Mouse (Mus musculus) hindbrain, embryonic 11.5 days (tissue): ENCODE data around the gene Uck2. TPM values are rescaled to one million over a fixed set of nuclear protein-coding genes. Genes with fewer than 3 reads are reported as not detected.

Source experiments
- ATAC-seq: fragments of 200-750 bp; cut with Nextera tagmentation; 2 replicates; pipeline ENCODE4 v1.8.0; 2017; ENCODE audit warnings: mild to moderate bottlenecking, moderate TSS enrichment, moderate library complexity; ENCODE audit not compliant: low FRiP score
- DNase-seq: peaks from one replicate; pipeline ENCODE4 v3.0.0-alpha.2; 2015; ENCODE audit warnings: low spot score
- H3K27ac ChIP-seq: fragments of 300-500 bp; sonication (generic); 2 replicates; pipeline ENCODE4 v1.5.1; 2014; ENCODE audit warnings: mild to moderate bottlenecking, low read depth, low read length
- H3K27me3 ChIP-seq: fragments of 300-500 bp; sonication (generic); 2 replicates; pipeline ENCODE4 v1.6.1; 2014; ENCODE audit warnings: mild to moderate bottlenecking, low read length, moderate library complexity, mixed read lengths; ENCODE audit not compliant: control insufficient read depth, insufficient read depth
- H3K36me3 ChIP-seq: fragments of 300-500 bp; sonication (generic); 2 replicates; pipeline ENCODE4 v1.6.1; 2014; ENCODE audit warnings: mild to moderate bottlenecking, low read length, moderate library complexity, mixed read lengths; ENCODE audit not compliant: control insufficient read depth, insufficient read depth
- H3K4me1 ChIP-seq: fragments of 300-500 bp; sonication (generic); replicated peaks from 2 replicates; pipeline ENCODE4 v1.6.1; 2014; ENCODE audit warnings: low read length, mixed read lengths; ENCODE audit not compliant: control insufficient read depth, insufficient read depth
- H3K4me2 ChIP-seq: fragments of 300-500 bp; sonication (generic); replicated peaks from 2 replicates; pipeline ENCODE4 v1.6.1; 2014; ENCODE audit warnings: mild to moderate bottlenecking, low read depth, low read length
- H3K4me3 ChIP-seq: fragments of 300-500 bp; sonication (generic); 2 replicates; pipeline ENCODE4 v1.5.1; 2014; ENCODE audit warnings: low read depth, low read length
- H3K9ac ChIP-seq: fragments of 300-500 bp; sonication (generic); 2 replicates; pipeline ENCODE4 v1.6.1; 2014; ENCODE audit warnings: low read depth, low read length
- H3K9me3 ChIP-seq: fragments of 300-500 bp; sonication (generic); 2 replicates; pipeline ENCODE4 v1.6.1; 2016; ENCODE audit warnings: low read length; ENCODE audit not compliant: control insufficient read depth
- WGBS: fragments of 180-500 bp; shearing (Covaris S2); extraction: QIAGEN DNeasy Blood & Tissue Kit; methylation state at CpG from one replicate; pipeline ENCODE4 v1.1.7; 2014; 5-methylcytosine and 5-hydroxymethylcytosine counted together
- polyA plus RNA-seq: library from polyadenylated mRNA; unstranded; fragments of >200 nt; fragmentation: Nextera tagmentation; extraction: Ambion mirVana; gene quantifications from 2 replicates; pipeline ENCODE4 v1.2.1, GENCODE M21; 2014

Uck2 gene
- polyA plus RNA-seq, 1 experiment from 2014 or later = 116 TPM

DNA sequence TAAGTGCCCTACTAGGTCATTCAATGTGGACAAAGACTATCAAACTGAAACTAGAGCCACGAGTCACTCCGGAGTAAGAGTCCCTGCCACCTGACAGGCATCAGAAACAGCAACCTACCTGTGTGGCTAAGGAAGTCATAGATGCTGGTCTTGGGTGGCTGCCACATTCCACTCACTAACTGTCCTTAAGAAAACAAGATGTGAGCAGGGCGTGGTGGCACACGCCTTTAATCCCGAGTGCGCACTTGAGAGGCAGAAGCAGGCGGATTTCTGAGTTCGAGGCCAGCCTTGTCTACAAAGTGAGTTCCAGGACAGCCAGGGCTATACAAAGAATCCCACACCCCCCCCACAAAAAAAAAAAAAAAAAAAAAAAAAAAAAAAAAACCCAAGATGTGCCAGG, 35.2 kb downstream of the Uck2 start:
- Histone ChIP-seq H3K36me3 (no peaks in the 10 kb centered on the region), H3K9ac (no peak overlapping the region), H3K4me3 (no peak overlapping the region), H3K27me3 (no peaks in the 10 kb centered on the region), H3K4me1 (no peaks in the 10 kb centered on the region), H3K4me2 (no peak overlapping the region), H3K9me3 (no peaks in the 10 kb centered on the region), H3K27ac (no peak overlapping the region)
- WGBS = 93% methylated on average over 8 of the region's 8 CpGs
- DNase-seq = no peak
- no peak for ATAC-seq

GRCm38 (mm10) chr1:167249252-167249651, 35.9 kb downstream of the Uck2 start:
- Histone ChIP-seq H3K27me3 (no peaks in the 10 kb centered on the region), H3K9ac (no peak overlapping the region), H3K27ac (no peak overlapping the region), H3K36me3 (no peaks in the 10 kb centered on the region), H3K4me2 (no peak overlapping the region), H3K4me1 (no peaks in the 10 kb centered on the region), H3K4me3 (no peak overlapping the region), H3K9me3 (no peaks in the 10 kb centered on the region)
- DNase-seq (no peak), ATAC-seq (no peak)
- WGBS = 90% methylated on average over 19 of the region's 19 CpGs

GRCm38 (mm10) chr1:167247886-167248285, 37.2 kb downstream of the Uck2 start:
- ATAC-seq (no peak), DNase-seq (no peak)
- Histone ChIP-seq H3K4me3 (no peak overlapping the region), H3K9ac (no peak overlapping the region), H3K4me1 (0 out of 2 replicates have a peak, but pooled peaks cover 2% of the 10 kb centered on the region), H3K36me3 (no peaks in the 10 kb centered on the region), H3K27ac (no peak overlapping the region), H3K4me2 (no peak overlapping the region), H3K27me3 (no peaks in the 10 kb centered on the region), H3K9me3 (no peaks in the 10 kb centered on the region)
- WGBS = 88% methylated on average over 9 of the region's 9 CpGs

DNA sequence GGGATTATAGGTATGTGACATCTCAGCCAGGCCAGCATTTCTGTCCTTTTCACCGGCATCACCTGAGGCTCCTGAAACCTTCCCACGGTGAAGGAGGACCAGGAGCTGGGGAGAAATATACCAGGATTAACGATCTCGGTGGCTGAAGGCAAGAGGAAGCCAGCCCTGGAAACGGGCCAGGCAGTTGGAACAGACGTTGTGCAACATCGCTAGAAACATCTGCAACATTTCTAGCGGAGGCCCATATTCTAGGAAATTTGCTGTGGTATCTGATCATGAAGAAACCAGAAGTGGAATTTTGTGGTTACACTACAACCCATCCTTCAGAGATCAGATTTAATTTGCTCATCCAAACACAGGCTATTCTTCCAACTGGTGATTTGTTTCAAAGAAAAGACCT, 38.1 kb downstream of the Uck2 start:
- ATAC-seq = no peak
- WGBS = 88% methylated on average over 8 of the region's 8 CpGs

DNA sequence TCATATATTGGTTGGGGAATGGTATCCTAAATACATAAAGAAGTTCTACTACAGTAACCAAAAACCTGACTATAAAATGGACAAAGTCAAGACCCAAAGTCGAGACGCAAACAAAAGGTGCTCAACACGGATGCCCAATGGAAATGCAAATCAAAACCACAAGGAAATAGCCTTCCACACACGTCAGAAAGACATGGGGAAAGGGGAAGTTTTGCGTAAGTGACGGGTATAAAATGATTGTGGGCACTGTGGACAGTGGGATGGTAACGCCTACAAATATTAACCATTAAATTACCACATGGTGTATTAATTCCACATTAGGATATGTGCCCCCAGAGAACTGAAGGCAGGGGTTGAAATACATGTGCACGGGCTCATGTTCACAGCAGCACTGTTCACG, 38.8 kb downstream of the Uck2 start:
- Histone ChIP-seq H3K9me3 (no peaks in the 10 kb centered on the region), H3K36me3 (no peaks in the 10 kb centered on the region), H3K4me1 (peaks cover 5% of the 10 kb centered on the region), H3K27ac (no peak overlapping the region), H3K27me3 (no peaks in the 10 kb centered on the region), H3K4me2 (no peak overlapping the region), H3K9ac (no peak overlapping the region), H3K4me3 (no peak overlapping the region)
- ATAC-seq (no peak), DNase-seq (no peak)
- 81% methylated on average over 9 of the region's 9 CpGs for WGBS

More for the DNA sequence above, 38.1 kb downstream of the Uck2 start:
- Histone ChIP-seq H3K4me3 (no peak overlapping the region), H3K4me1 (peaks cover 5% of the 10 kb centered on the region), H3K9ac (no peak overlapping the region), H3K4me2 (no peak overlapping the region), H3K36me3 (no peaks in the 10 kb centered on the region), H3K27me3 (no peaks in the 10 kb centered on the region), H3K27ac (no peak overlapping the region), H3K9me3 (no peaks in the 10 kb centered on the region)
- no peak for DNase-seq

DNA sequence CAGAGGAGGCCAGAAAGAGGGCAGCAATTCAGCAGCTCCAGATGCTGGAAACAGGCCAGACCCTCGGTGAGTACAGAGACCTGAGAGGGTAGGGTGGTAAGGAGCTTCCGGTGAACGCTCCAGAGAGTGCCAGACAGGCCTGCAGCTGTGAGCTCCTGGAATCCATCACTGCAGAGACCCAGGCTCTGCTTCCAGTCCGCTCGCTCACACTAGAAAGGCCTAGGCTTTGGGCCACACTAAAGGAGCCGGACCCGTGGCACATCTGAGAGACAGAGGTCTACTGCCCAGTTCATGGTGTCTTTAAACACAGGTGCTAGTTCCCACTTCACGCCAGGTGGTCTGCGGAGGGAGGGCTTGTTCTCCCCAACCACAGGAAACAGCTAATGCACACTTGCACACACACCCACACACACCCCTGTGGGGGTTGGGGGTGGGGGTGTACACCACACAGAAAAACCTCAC, 39.9 kb downstream of the Uck2 start:
- H3K4me1 ChIP-seq = peaks cover 11% of the 10 kb centered on the region
- no peak for ATAC-seq
- no peaks in the 10 kb centered on the region for H3K36me3 ChIP-seq
- H3K9me3 ChIP-seq = no peaks in the 10 kb centered on the region
- 81% methylated on average over 9 of the region's 9 CpGs for WGBS
- no peak overlapping the region for H3K27ac ChIP-seq
- no peak for DNase-seq
- no peak overlapping the region for H3K9ac ChIP-seq
- no peak overlapping the region for H3K4me3 ChIP-seq
- no peaks in the 10 kb centered on the region for H3K27me3 ChIP-seq
- no peak overlapping the region for H3K4me2 ChIP-seq

DNA sequence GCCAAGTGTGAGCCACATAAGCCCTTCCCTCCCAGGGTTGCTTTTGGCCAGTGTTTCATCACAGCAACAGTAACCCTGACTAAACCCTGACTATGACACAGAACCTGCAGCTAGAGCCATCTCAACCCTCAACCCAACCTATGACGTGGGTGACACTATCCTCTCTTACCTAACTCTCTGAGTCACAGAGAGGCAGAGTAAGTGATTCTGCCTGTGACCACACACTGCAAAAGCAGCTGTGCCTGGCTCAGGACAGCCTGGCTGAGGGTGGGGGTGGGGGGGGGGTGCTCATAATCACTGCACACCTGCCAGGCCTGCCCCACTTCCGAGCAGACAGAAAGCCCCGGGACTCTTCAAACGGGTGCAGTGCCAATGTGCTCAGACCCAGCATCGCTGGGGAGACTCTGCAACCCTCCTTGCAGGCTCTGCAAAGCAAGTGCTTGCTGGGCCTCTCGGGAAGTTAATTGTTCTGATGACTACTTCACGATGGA, 42.9 kb downstream of the Uck2 start:
- no peaks in the 10 kb centered on the region for H3K27me3 ChIP-seq
- H3K9ac ChIP-seq = no peak overlapping the region
- no peak overlapping the region for H3K4me2 ChIP-seq
- ATAC-seq (0 out of 2 replicates have a peak, but pooled peaks have one; percentile 9), DNase-seq (no peak)
- H3K9me3 ChIP-seq = no peaks in the 10 kb centered on the region
- no peaks in the 10 kb centered on the region for H3K36me3 ChIP-seq
- H3K4me1 ChIP-seq = peaks cover 14% of the 10 kb centered on the region
- no peak overlapping the region for H3K4me3 ChIP-seq
- H3K27ac ChIP-seq = no peak overlapping the region
- WGBS = 50% methylated on average over 7 of the region's 7 CpGs

DNA sequence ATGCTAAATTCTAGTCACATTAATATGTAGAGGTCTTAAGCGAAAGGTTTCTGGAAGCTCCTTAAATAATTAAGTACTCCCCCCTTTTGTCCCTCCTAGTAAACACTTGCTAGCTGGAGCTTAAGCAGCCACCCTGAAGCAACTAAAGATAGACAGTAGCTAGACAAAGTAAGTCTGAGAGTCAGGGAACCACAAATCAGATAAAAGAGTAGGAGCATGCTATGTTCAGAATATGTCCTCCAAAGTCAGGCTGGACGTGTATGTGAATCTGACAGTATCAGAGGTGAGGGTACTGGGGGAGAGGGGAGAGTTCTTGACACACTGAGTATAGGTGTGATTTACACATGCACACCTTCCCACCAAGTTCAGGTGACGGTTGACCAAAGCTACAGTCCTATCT, 43.6 kb downstream of the Uck2 start:
- no peaks in the 10 kb centered on the region for H3K36me3 ChIP-seq
- H3K27ac ChIP-seq = no peak overlapping the region
- H3K9ac ChIP-seq = no peak overlapping the region

GRCm38 (mm10) chr1:167240361-167240760, 44.8 kb downstream of the Uck2 start:
- H3K4me3 ChIP-seq = no peak overlapping the region
- DNase-seq = peak; percentile 40
- H3K9me3 ChIP-seq = no peaks in the 10 kb centered on the region
- H3K27ac ChIP-seq = no peak overlapping the region
- no peaks in the 10 kb centered on the region for H3K27me3 ChIP-seq
- no peak overlapping the region for H3K4me2 ChIP-seq
- H3K4me1 ChIP-seq = peaks cover 14% of the 10 kb centered on the region
- H3K36me3 ChIP-seq = no peaks in the 10 kb centered on the region
- peak; percentile 26; the same call in 1 of the 2 replicates for ATAC-seq
- WGBS = 8% methylated on average over 5 of the region's 5 CpGs
- no peak overlapping the region for H3K9ac ChIP-seq

More for the DNA sequence above, 43.6 kb downstream of the Uck2 start:
- DNase-seq (no peak), ATAC-seq (no peak)
- 82% methylated on average over 3 of the region's 3 CpGs for WGBS
- H3K4me2 ChIP-seq = no peak overlapping the region
- no peak overlapping the region for H3K4me3 ChIP-seq
- H3K9me3 ChIP-seq = no peaks in the 10 kb centered on the region
- H3K27me3 ChIP-seq = no peaks in the 10 kb centered on the region
- H3K4me1 ChIP-seq = peaks cover 14% of the 10 kb centered on the region
